Mouse (Mus musculus) cerebellum, adult 8-10 months (tissue): ENCODE measurements around the gene Cct6b.
"Not testable (repeated sequence)": the region's sequence is repeated elsewhere in the genome, so short reads cannot be mapped to it uniquely, and the experiment has no call there.

Source experiments
- DNase-seq: peaks from one replicate; pipeline ENCODE4 v3.0.0; 2022

Gene Cct6b

GRCm38 (mm10) chr11:82699865-82700410, 64.2 kb downstream of the Cct6b start:
- no peak for DNase-seq

GRCm38 (mm10) chr11:82695930-82696329, 68.2 kb downstream of the Cct6b start:
- no peak for DNase-seq

- not testable (repeated sequence) for DNase-seq
Measured at GRCm38 (mm10) chr11:82694947-82695346, 69.2 kb downstream of the Cct6b start.

- DNase-seq: no peak
Measured at GRCm38 (mm10) chr11:82692668-82693067, 71.5 kb downstream of the Cct6b start.

GRCm38 (mm10) chr11:82690476-82690875, 73.6 kb downstream of the Cct6b start:
- no peak for DNase-seq

GRCm38 (mm10) chr11:82687668-82688067, 76.5 kb downstream of the Cct6b start:
- DNase-seq: no peak

GRCm38 (mm10) chr11:82684676-82685075, 79.4 kb downstream of the Cct6b start:
- peak; percentile 60 for DNase-seq

GRCm38 (mm10) chr11:82683765-82684505, 80.2 kb downstream of the Cct6b start:
- DNase-seq: peak; percentile 86

GRCm38 (mm10) chr11:82678561-82678960, 85.6 kb downstream of the Cct6b start:
- no peak for DNase-seq
